Mouse (Mus musculus) liver, embryonic 14.5 days (tissue): ENCODE results near the gene Pcare.

Source experiments
- CTCF ChIP-seq: IDR thresholded peaks from 2 replicates; pipeline ENCODE4 v1.5.1; 2016; ENCODE audit warnings: antibody characterized with exemption, low read depth, control low read depth
- EP300 ChIP-seq: IDR thresholded peaks from 2 replicates; pipeline ENCODE4 v1.6.1; 2016; ENCODE audit warnings: antibody characterized with exemption, low read depth

GRCm38 (mm10) chr17:71695716-71696315, 56.9 kb downstream of the Pcare start:
- TF ChIP-seq CTCF (no peak), EP300 (no peak)
